Mouse (Mus musculus): Measurements from ENCODE around the gene Col5a2.
"Not testable (repeated sequence)": the region's sequence is repeated elsewhere in the genome, so short reads cannot be mapped to it uniquely, and the experiment has no call there.

Gene Col5a2

DNA sequence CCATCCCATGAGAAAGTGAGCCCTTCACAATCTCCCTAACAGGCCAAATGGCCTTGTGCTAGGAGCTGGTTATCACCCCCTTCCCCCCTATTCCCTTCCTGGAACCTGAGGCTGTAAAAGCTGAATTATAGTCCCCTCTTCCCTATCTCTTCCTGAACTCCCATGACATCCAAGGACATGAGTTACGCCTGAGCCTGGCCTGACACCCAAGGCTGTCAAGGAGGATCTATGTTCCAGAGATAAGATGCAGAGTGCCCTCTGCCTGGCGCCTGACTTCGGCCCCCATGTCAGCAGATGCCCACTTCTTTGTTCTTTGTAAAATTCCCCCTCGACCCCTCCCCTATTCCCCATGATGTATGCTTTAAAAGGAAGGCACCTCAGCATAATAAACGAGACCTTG, 73.9 kb downstream of the Col5a2 start:
- not testable (repeated sequence) for DNase-seq (ENCODE audit: low spot score)

DNA sequence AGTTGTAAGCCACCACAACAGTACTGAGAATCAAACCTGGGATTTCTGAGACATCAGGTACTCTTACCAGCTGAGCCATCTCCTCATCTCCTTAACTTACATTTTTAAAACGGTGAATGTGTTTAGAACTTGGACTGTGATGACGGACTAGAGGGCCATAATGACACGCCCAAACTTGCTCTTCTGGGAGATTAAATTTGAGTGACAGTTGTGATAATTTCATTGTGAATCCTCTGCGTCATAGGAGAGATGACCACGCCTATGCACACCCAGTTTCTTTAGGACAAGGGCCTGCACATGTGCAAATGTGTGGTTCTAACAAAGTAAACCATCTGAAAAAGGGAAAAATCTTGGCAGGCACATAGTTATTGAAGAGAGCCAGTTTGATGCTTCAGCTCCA, 79.2 kb downstream of the Col5a2 start:
- DNase-seq (ENCODE audit: low spot score): no peak

- DNase-seq (ENCODE audit: low spot score): no peak
These were observed 82.5 kb downstream of the Col5a2 start for GRCm38 (mm10) chr1:45420554-45420953.

GRCm38 (mm10) chr1:45419858-45420257, 83.2 kb downstream of the Col5a2 start:
- DNase-seq (ENCODE audit: low spot score): no peak

DNA sequence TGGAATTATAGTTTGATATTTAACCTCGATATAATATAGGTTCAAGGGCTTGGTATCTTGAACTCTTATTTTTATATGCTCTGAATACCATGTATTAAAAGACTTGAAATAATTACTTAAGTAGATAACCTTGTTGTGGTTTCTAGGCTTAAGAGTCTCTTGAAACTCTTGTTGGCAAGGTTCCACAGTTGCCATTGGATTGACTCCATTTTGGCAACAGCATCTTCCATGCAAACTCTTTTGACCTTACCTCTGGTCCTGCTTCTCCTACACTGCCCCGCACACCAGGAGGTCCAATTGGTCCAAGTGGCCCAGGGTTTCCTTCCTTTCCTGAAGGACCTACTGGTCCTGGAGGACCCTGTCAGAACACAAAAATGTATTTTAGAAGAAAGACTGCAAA, 121.2 kb downstream of the Col5a2 start:
- no peak for DNase-seq (ENCODE audit: low spot score)

GRCm38 (mm10) chr1:45379992-45380690, 122.9 kb downstream of the Col5a2 start:
- DNase-seq (ENCODE audit: low spot score): no peak

DNA sequence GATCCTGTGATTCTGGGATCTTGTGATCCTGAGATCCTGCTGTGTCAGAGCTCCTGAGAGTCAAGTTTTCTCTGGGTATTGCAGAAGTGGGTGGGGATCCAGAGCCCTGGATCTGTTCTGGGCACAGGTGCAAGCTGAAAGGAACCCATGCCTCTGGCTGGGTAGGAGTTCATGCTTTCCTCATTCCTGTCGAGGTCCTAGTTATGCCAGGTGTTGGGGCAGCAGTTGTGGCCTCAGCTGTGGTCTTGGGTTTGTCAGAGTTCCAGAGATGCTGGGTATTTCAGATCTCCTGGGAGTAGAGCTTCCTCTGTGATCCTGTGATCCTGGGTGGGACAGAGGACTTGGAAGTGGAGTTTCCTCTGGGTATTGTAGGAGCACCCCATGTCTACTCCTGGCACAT, 137.7 kb downstream of the Col5a2 start:
- no peak for DNase-seq (ENCODE audit: low spot score)

GRCm38 (mm10) chr1:45363274-45363673, 139.8 kb downstream of the Col5a2 start:
- no peak for DNase-seq (ENCODE audit: low spot score)

GRCm38 (mm10) chr1:45359673-45360072, 143.4 kb downstream of the Col5a2 start:
- DNase-seq (ENCODE audit: low spot score): no peak

- DNase-seq (ENCODE audit: low spot score): no peak
These were observed 143.9 kb downstream of the Col5a2 start for GRCm38 (mm10) chr1:45359147-45359546.

DNA sequence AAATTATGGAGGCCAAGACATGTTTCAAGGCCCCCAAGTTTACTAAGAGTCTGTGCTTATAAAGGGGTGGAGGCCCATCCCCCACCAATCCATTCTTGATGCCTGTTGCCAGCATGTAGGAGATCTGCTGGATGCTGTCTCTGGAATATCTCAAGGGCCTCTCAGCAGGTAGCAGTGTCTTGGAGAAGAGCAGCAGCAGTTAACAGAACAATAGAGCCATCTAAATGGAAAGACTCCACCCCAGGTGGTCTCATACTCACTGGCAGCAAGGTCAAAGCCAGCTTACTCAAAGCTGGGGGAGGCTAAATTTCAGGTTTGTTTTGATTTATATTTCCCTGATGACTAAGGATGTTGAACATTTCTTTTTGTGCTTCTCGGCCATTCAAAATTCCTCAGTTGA, 145.1 kb downstream of the Col5a2 start:
- no peak for DNase-seq (ENCODE audit: low spot score)

- no peak for DNase-seq (ENCODE audit: low spot score)
These were observed 147.1 kb downstream of the Col5a2 start for GRCm38 (mm10) chr1:45355944-45356343.

GRCm38 (mm10) chr1:45329149-45329548, 173.9 kb downstream of the Col5a2 start:
- DNase-seq (ENCODE audit: low spot score): no peak
